24 mouse cellular contexts compared by ENCODE assay signal in the genomic region with DNA sequence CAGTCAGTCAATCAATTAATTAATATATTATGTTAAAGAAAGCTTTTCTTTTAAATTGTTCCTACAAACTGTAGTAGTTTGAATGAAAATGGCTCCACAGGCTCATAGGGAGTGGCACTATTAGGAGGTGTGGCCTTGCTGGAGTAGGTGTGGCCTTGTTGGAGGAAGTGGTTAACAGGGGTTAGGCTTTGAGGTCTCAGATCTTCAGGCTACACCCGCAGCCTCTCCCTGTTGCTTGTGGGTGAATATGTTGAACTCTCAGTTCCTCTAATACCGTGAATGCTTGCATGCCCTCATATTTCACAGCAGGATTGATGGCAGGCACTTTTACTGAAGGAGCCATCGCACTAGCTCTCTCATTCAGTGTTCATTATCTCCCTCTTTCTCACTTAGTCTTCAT.
A peak's percentile ranks its signal among the peaks of the same experiment; 100 is the strongest.
DNase-seq lines count a peak whose midpoint lies in the region; ATAC-seq and TF ChIP-seq lines count a peak whose summit lies in the region.
"Had no signal": no experiment of that assay in that cellular context is flagged by ENCODE, and none has a peak within 500 bp of the region (broad histone marks: within the 10 kb centered on the region; RNA-seq: fewer than 3 reads in every experiment).

No protein-coding gene starts in this region.

- TF ChIP-seq RAD21 in MEL (IDR thresholded peaks at IDR 0.05; ENCODE audit: low read depth, low read length): no peak

- no peak overlapping the region for H3K4me3 ChIP-seq in MEL (ENCODE audit: control insufficient read depth in 1 of 2, insufficient read depth in 1 of 2, low read depth in 2 of 2, low read length in 2 of 2)
- H3K4me3 ChIP-seq in stomach, postnatal 0 days (ENCODE audit: low read depth, low read length): no peak overlapping the region
- no peak overlapping the region for H3K4me3 ChIP-seq in forebrain, embryonic 11.5 days (ENCODE audit: low read depth, low read length)
- no peak overlapping the region for H3K4me3 ChIP-seq in embryonic facial prominence, embryonic 10.5 days
- H3K4me3 ChIP-seq: heart, embryonic 10.5 days; intestine, embryonic 15.5 days; layer of hippocampus, adult 2 months; limb, embryonic 12.5 days; midbrain, embryonic 10.5 days had no signal

- no peak for TF ChIP-seq POLR2A in MEL (IDR thresholded peaks at IDR 0.05; ENCODE audit: control insufficient read depth in 1 of 2, insufficient read depth in 1 of 2, low read depth in 1 of 2, low read length in 2 of 2, poor library complexity in 1 of 2)

- H3K9ac ChIP-seq in MEL (ENCODE audit: control insufficient read depth, low read depth, low read length, poor library complexity, severe bottlenecking): no peak overlapping the region
- H3K9ac ChIP-seq in stomach, postnatal 0 days (ENCODE audit: low read length): no peak overlapping the region
- H3K9ac ChIP-seq in forebrain, embryonic 11.5 days (ENCODE audit: low read length): no peak overlapping the region
- H3K9ac ChIP-seq: intestine, embryonic 15.5 days; limb, embryonic 12.5 days; liver, embryonic 14.5 days had no signal

- TF ChIP-seq CTCF in MEL (IDR thresholded peaks at IDR 0.05 in 2 of 3, conservative IDR thresholded peaks at IDR 0.05 in 1 of 3; ENCODE audit: control insufficient read depth in 1 of 3, insufficient read depth in 1 of 3, low read depth in 2 of 3, low read length in 3 of 3, poor library complexity in 1 of 3, severe bottlenecking in 1 of 3): no peak
- TF ChIP-seq CTCF in stomach, postnatal 0 days (IDR thresholded peaks at IDR 0.05; ENCODE audit: low read depth): no peak

- no peaks in the 10 kb centered on the region for H3K27me3 ChIP-seq in MEL (ENCODE audit: control insufficient read depth in 1 of 2, insufficient read depth in 2 of 2, low read length in 2 of 2)
- no peaks in the 10 kb centered on the region for H3K27me3 ChIP-seq in stomach, postnatal 0 days (ENCODE audit: control insufficient read depth, insufficient read depth, low read length)
- H3K27me3 ChIP-seq in forebrain, embryonic 11.5 days (ENCODE audit: control insufficient read depth, insufficient read depth, low read length): no peaks in the 10 kb centered on the region
- no peaks in the 10 kb centered on the region for H3K27me3 ChIP-seq in embryonic facial prominence, embryonic 10.5 days (replicated peaks; ENCODE audit: low read depth, poor library complexity, severe bottlenecking)
- H3K27me3 ChIP-seq: intestine, embryonic 15.5 days; limb, embryonic 12.5 days; Patski had no signal

- no peak overlapping the region for H3K27ac ChIP-seq in MEL (ENCODE audit: control insufficient read depth, low read depth, low read length)
- no peak overlapping the region for H3K27ac ChIP-seq in stomach, postnatal 0 days (replicated peaks)
- no peak overlapping the region for H3K27ac ChIP-seq in forebrain, embryonic 11.5 days (ENCODE audit: low read depth, low read length)
- no peak overlapping the region for H3K27ac ChIP-seq in embryonic facial prominence, embryonic 10.5 days (replicated peaks)
- H3K27ac ChIP-seq: heart, embryonic 10.5 days; intestine, embryonic 15.5 days; layer of hippocampus, adult 2 months; limb, embryonic 12.5 days; liver, embryonic 14.5 days; midbrain, embryonic 10.5 days had no signal

- peak; percentile 21 to 24 for DNase-seq in B cell, adult 2 months
- peak; percentile 20 for DNase-seq in MEL (ENCODE audit: low read depth, low spot score)
- DNase-seq in skeletal muscle tissue, adult 2 months (ENCODE audit: low read depth, low spot score): peak; percentile 3
- no peak for DNase-seq in stomach, postnatal 0 days (ENCODE audit: low spot score)
- no peak for DNase-seq in forebrain, embryonic 11.5 days (ENCODE audit: low spot score)
- no peak for DNase-seq in embryonic facial prominence, embryonic 10.5 days (ENCODE audit: low spot score)
- DNase-seq: adrenal gland, postnatal 10 days; cerebellum, adult 9-10 months; heart, postnatal 4 days; kidney, adult 8-10 months; kidney, postnatal 25 days; layer of hippocampus, postnatal 36 days; lung, postnatal 4 days; thymus, postnatal 14 days had no signal

- WGBS in stomach, postnatal 0 days: 78% methylated on average over 3 of the region's 3 CpGs
- WGBS in forebrain, embryonic 11.5 days: 84% methylated on average over 3 of the region's 3 CpGs
- WGBS in embryonic facial prominence, embryonic 10.5 days: 86% methylated on average over 3 of the region's 3 CpGs

- no peaks in the 10 kb centered on the region for H3K9me3 ChIP-seq in MEL (replicated peaks; ENCODE audit: insufficient read depth, low read length)
- H3K9me3 ChIP-seq in stomach, postnatal 0 days (ENCODE audit: control insufficient read depth, low read length): no peaks in the 10 kb centered on the region
- H3K9me3 ChIP-seq in forebrain, embryonic 11.5 days (ENCODE audit: control insufficient read depth, low read length): no peaks in the 10 kb centered on the region
- H3K9me3 ChIP-seq in embryonic facial prominence, embryonic 10.5 days: no peaks in the 10 kb centered on the region
- H3K9me3 ChIP-seq: heart, embryonic 10.5 days; intestine, embryonic 15.5 days; limb, embryonic 12.5 days; midbrain, embryonic 10.5 days had no signal

- H3K79me2 ChIP-seq in MEL (ENCODE audit: control insufficient read depth, insufficient read depth, low read length, poor library complexity): no peaks in the 10 kb centered on the region

- no peak for TF ChIP-seq EP300 in MEL (IDR thresholded peaks at IDR 0.05; ENCODE audit: low read depth in 1 of 2, low read length in 2 of 2)
- no peak for TF ChIP-seq EP300 in stomach, postnatal 0 days (optimal IDR thresholded peaks at IDR 0.05)

- no peaks in the 10 kb centered on the region for H3K36me3 ChIP-seq in MEL (ENCODE audit: control insufficient read depth in 1 of 2, insufficient read depth in 2 of 2, low read length in 2 of 2)
- H3K36me3 ChIP-seq in stomach, postnatal 0 days (ENCODE audit: control insufficient read depth, insufficient read depth, low read length): no peaks in the 10 kb centered on the region
- H3K36me3 ChIP-seq in forebrain, embryonic 11.5 days (ENCODE audit: control insufficient read depth, insufficient read depth, low read length): no peaks in the 10 kb centered on the region
- H3K36me3 ChIP-seq in embryonic facial prominence, embryonic 10.5 days (replicated peaks): no peaks in the 10 kb centered on the region
- H3K36me3 ChIP-seq: heart, embryonic 10.5 days; intestine, embryonic 15.5 days; limb, embryonic 12.5 days; midbrain, embryonic 10.5 days had no signal

- no peaks in the 10 kb centered on the region for H3K4me1 ChIP-seq in MEL (ENCODE audit: control insufficient read depth in 1 of 2, insufficient read depth in 2 of 2, low read length in 2 of 2)
- H3K4me1 ChIP-seq in stomach, postnatal 0 days (replicated peaks; ENCODE audit: control insufficient read depth, insufficient read depth): no peaks in the 10 kb centered on the region
- no peaks in the 10 kb centered on the region for H3K4me1 ChIP-seq in forebrain, embryonic 11.5 days (replicated peaks; ENCODE audit: control insufficient read depth, insufficient read depth, low read length)
- H3K4me1 ChIP-seq in embryonic facial prominence, embryonic 10.5 days: no peaks in the 10 kb centered on the region
- H3K4me1 ChIP-seq: heart, embryonic 10.5 days; intestine, embryonic 15.5 days; limb, embryonic 12.5 days; midbrain, embryonic 10.5 days had no signal

- peak; percentile 100 for ATAC-seq in granulocyte monocyte progenitor cell, adult 5-6 weeks (replicated peaks; ENCODE audit: poor library complexity, severe bottlenecking)
- no peak for ATAC-seq in stomach, postnatal 0 days (ENCODE audit: low FRiP score, low TSS enrichment)
- ATAC-seq in forebrain, embryonic 11.5 days (replicated peaks; ENCODE audit: low FRiP score): no peak
- ATAC-seq: hindbrain, embryonic 16.5 days; intestine, embryonic 15.5 days; midbrain, embryonic 16.5 days; Patski had no signal

- H3K4me2 ChIP-seq in stomach, postnatal 0 days (replicated peaks; ENCODE audit: low read depth): no peak overlapping the region
- no peak overlapping the region for H3K4me2 ChIP-seq in forebrain, embryonic 11.5 days (ENCODE audit: low read depth, low read length, severe bottlenecking)
- H3K4me2 ChIP-seq: intestine, embryonic 15.5 days; limb, embryonic 12.5 days had no signal

TF ChIP-seq in MEL, 35 proteins besides CTCF, POLR2A, EP300 and RAD21:
- TF ChIP-seq MAFK (IDR thresholded peaks at IDR 0.05; ENCODE audit: borderline replicate concordance, low read depth, low read length) (no peak), POLR2AphosphoS5 (IDR thresholded peaks at IDR 0.05; ENCODE audit: borderline replicate concordance, low read depth, low read length) (no peak), TAL1 (IDR thresholded peaks at IDR 0.05; ENCODE audit: low read length) (no peak), ZNF384 (IDR thresholded peaks at IDR 0.05; ENCODE audit: low read depth, low read length) (no peak), CHD2 (IDR thresholded peaks at IDR 0.05; ENCODE audit: low read length) (no peak), ZC3H11A (IDR thresholded peaks at IDR 0.05; ENCODE audit: low read depth, low read length) (no peak), ELF1 (IDR thresholded peaks at IDR 0.05; ENCODE audit: low read depth, low read length) (no peak), ZMIZ1 (IDR thresholded peaks at IDR 0.05; ENCODE audit: low read depth, low read length) (no peak), KAT2A (conservative IDR thresholded peaks at IDR 0.05; ENCODE audit: low read depth, low read length) (no peak), SIN3A (IDR thresholded peaks at IDR 0.05; ENCODE audit: low read length) (no peak), ETS1 (IDR thresholded peaks at IDR 0.05; ENCODE audit: low read depth, low read length) (no peak), MAX (IDR thresholded peaks at IDR 0.05; ENCODE audit: low read length) (no peak), ZKSCAN1 (IDR thresholded peaks at IDR 0.05; ENCODE audit: low read depth, low read length) (no peak), SMC3 (IDR thresholded peaks at IDR 0.05; ENCODE audit: low read depth, low read length) (no peak), USF1 (IDR thresholded peaks at IDR 0.05; ENCODE audit: low read depth, low read length) (no peak), GABPA (IDR thresholded peaks at IDR 0.05; ENCODE audit: low read depth, low read length) (no peak), USF2 (IDR thresholded peaks at IDR 0.05; ENCODE audit: borderline replicate concordance in 1 of 2, insufficient read depth in 1 of 2, low read depth in 1 of 2, low read length in 2 of 2) (no peak)
TF ChIP-seq in MEL: peak in this region for 0.

Comparison
In these comparisons a context has a peak if more than half of its experiments do, and no peak if none do; other contexts are left out.
1. DNase-seq: peak in B cell, adult 2 months (2 of 2), MEL (single experiment) and skeletal muscle tissue, adult 2 months (single experiment); none in stomach, postnatal 0 days (single experiment), forebrain, embryonic 11.5 days (single experiment) and embryonic facial prominence, embryonic 10.5 days (single experiment).